Mouse (Mus musculus) gastrocnemius, adult 2 months (tissue): ENCODE measurements at regions not wholly inside any gene's neighbourhood (a gene's known extent, or its start where the extent isn't known, plus 50 kb on each side); places are given as distances from the start of the nearest gene placed in this dataset.
"Not testable (repeated sequence)": the region's sequence is repeated elsewhere in the genome, so short reads cannot be mapped to it uniquely, and the experiment has no call there.

Experiments
- DNase-seq: peaks from one replicate; pipeline ENCODE4 v3.0.0; 2022
- H3K27ac ChIP-seq: fragments of 200-600 bp; 2 replicates; pipeline ENCODE4 v1.8.1; 2022; ENCODE audit warnings: mild to moderate bottlenecking
- H3K4me3 ChIP-seq: fragments of 200-600 bp; 2 replicates; pipeline ENCODE4 v1.8.1; 2022; ENCODE audit warnings: mild to moderate bottlenecking, moderate library complexity
- CTCF ChIP-seq: fragments of 200-600 bp; IDR thresholded peaks from 2 replicates; pipeline ENCODE4 v1.8.1; 2022; ENCODE audit warnings: antibody characterized with exemption, mild to moderate bottlenecking, moderate library complexity
- intact Hi-C: fragments of 180-260 bp; cut with DNase I; formaldehyde crosslinking; loops from one replicate; pipeline ENCODE4 v1.15.1; 2025

GRCm38 (mm10) chr14:86063620-86063943 lies 1077.5 kb downstream of the Diaph3 start:
- TF ChIP-seq CTCF: no peak
- Histone ChIP-seq H3K4me3 (no peak overlapping the region), H3K27ac (no peak overlapping the region)
- intact Hi-C loops: no loop called here
- no peak for DNase-seq

- DNase-seq: no peak
- H3K27ac ChIP-seq: no peak overlapping the region
- no peak overlapping the region for H3K4me3 ChIP-seq
- TF ChIP-seq CTCF: no peak
- intact Hi-C loops: no loop called here
These were observed 1078.0 kb downstream of the Diaph3 start for GRCm38 (mm10) chr14:86062885-86063619.

GRCm38 (mm10) chr14:86056991-86057390 lies 1084.0 kb downstream of the Diaph3 start:
- Histone ChIP-seq H3K27ac (no peak overlapping the region), H3K4me3 (no peak overlapping the region)
- intact Hi-C loops: no loop called here
- no peak for TF ChIP-seq CTCF
- no peak for DNase-seq

GRCm38 (mm10) chr14:86054668-86055067 lies 1086.4 kb downstream of the Diaph3 start:
- TF ChIP-seq CTCF: no peak
- no peak for DNase-seq
- no peak overlapping the region for H3K4me3 ChIP-seq
- intact Hi-C loops: no loop called here
- no peak overlapping the region for H3K27ac ChIP-seq

GRCm38 (mm10) chr14:86029401-86029800 lies 1111.6 kb downstream of the Diaph3 start:
- intact Hi-C loops: no loop called here
- Histone ChIP-seq H3K27ac (no peak overlapping the region), H3K4me3 (no peak overlapping the region)
- TF ChIP-seq CTCF: no peak
- no peak for DNase-seq

- H3K4me3 ChIP-seq, DNase-seq, intact Hi-C loops, H3K27ac ChIP-seq: not testable (repeated sequence)
These were observed 1123.4 kb downstream of the Diaph3 start for GRCm38 (mm10) chr14:86017611-86018010.
